Mouse (Mus musculus) urinary bladder, postnatal 36 days (tissue): Measurements from ENCODE around the gene Ybey.

Experiments
- DNase-seq, 2 experiments: peaks; one replicate each; pipeline ENCODE4 v3.0.0; 2022; ENCODE audit warnings: low spot score in 2 of 2, mixed read lengths in 1 of 2

Ybey gene

DNA sequence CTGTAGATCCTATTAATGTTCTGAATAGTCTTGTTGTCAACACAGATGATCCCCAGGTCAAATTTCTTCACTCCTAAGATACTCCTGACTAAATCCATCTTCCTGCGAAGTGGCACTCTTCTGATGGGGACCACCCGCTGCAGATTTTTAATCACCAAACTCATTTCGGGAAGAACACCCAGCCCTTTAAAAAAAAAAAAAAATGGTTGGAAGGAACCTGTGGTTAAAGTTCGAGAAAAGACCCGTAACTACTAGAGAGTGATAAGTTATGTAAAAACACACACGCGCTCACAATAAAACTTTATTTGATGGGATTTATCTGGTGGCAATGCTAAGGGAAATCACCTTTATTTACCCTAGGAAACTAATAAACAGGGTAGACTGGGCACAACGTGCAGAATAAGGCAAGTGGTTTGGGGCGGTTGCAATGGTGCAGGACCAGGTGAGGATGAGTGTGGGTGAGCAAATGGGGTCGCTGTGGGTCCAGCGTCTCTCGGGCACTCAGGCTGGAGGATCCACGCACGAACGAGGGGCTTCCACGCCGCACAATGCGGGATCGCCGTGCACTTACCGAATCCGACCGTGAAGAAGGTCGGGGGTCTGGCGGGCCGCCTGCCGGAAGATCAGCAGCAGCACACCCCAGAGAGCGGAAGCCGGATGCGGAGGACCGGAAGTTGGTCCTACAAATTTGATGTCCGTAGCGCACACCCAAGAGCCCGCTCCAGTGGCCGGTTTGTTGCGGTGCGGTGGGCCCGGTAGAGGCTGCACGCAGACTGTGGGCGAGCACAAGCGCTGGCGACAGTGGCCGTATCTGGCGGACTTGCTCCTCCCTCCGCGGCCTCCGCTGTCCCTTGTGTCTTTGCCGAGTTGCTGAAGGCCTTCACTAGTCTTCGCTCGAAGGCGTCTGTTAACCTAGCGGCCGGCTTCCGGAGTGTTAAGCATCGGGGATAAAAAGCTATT, at the start of gene Ybey, which contains the start of gene Mcm3ap:
Gene Ybey, minus strand, starts transcription at position 912 of the 960 bp plus-strand sequence.
Gene Mcm3ap, plus strand, starts transcription at position 725 of the 960 bp plus-strand sequence.
- peak; percentile 82 to 85 for DNase-seq

DNA sequence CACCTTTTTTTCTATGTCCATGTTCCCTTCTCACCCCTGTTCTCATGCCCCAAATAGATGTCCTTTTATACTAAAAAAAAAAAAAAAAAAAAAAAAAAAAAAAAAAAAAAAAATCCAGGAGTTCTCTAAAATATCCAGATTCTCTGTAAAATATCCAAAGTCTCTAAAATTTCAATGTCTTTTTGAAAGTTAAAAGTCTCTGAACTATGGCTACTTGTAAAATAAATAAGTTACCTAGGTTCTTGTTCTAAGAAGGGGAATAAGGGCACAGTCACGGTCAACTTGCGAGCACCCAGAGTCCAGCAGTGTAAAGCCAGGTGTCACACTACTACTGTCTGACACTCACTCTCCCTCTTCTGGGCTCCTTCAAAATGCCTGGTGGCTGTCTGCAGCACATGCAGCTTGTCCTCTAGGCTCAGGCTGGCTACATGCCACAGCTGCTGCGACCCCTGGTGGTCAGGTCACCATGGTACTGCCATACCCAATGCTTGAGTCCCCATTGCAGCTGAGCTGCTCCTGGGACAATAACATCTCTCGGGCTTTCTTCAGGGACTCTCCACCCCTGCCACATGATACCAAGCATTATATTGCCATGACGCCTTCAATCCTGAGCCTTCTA, 44.2 kb upstream of the Ybey start:
- peak; percentile 49 to 67 for DNase-seq

DNA sequence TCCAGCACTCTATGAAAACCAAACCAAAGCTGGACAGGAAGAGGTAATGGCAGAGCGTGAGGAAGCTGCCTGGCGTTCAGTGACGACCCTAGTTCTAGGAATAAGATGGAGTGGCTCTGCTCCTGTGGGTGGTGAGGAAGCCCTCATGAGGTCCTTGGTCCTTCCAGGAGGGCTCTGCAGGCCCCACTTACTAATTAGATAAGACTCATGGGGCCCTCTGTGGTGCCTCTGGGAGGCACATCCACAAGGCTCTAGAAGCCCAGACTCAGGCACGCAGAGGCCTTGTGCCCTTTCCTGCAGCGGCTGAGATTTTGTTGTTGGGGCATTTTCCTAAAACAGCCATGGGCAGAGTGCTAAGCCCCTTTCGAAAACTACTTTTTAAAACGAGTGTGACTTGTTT, 37.0 kb upstream of the Ybey start:
- DNase-seq = no peak

DNA sequence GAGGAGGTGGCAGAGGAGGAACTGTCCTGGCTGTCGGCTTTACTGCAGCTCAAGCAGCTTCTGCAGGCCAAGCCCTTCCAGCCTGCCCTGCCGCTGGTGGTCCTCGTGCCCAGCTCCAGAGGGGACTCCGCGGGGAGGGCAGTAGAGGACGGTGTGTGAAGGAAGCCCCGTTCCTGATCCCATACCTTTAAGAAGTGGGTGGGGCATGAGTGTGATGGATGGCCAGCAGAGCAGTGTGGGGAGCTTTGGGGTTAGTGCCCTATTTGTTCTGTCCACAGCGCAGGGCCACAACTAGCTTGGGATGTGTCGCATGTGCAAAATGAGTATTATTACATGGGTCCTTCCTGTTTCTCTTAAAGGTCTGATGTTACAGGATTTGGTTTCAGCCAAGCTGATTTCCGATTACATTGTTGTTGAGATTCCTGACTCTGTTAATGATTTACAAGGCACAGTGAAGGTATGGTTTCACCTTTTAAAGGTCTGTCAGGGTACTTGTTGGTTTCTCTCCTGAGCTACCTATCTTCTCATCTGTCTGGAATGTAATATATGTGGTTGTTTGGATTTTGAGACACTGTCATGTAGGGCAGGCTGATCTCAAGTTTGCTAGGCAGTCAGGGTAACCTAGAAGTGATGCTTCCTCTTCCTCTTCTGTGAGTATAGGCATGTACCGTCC, 35.5 kb upstream of the Ybey start:
- DNase-seq = no peak

DNA sequence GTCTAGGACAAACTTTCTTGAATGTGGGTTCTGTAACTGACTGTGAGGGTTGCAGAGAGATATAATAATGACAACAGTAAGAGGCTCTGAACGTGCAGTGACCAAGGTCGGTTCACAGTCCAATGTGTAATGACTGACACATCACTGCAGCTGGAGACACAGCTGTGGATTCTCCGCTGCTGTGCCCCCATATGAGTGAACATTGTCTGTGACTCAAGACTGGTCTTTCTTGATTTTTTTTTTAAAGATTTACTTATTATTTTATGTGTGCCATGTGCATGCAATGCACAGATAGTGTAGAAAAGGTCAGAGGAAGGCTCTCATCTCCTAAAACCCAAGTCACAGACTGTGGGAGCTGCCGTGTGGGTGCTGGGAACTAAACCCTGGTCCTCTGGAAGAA, 28.6 kb upstream of the Ybey start:
- no peak for DNase-seq

DNA sequence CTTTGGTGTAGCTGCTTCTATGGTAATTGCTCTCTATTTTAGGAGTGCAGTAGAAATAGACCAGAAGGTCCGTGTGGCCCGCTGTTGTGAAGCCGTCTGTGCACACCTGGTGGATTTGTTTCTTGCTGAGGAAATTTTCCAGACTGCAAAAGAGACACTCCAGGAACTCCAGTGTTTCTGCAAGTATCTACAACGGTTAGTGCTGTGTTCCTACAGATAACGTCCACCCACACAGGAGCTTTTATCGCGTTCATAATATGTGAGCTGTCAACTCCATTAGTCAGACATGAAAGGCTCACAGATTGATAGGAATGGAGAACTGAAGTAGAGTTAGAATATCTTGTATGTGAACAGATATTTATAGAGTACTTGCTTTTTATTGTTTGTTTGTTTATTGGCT, 27.5 kb upstream of the Ybey start:
- DNase-seq = no peak

DNA sequence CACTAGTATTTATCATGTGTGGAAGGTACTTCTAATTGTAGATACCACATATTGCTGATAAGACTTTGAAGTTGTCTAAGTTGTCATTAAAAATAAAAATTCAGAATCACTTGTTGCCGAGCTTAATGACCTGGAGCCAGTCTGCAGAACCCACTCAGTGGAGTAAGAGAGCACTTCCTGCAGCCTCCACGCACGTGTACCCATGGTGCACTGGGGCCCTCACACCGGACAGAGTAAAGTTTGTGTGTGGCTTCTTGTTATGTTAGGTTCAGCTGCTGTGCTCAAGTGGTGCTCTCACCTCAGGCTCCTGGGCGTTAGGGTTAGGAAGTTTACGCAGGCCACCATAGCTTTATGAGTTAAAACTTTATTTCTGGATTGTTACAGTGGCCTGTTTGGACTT, 26.6 kb upstream of the Ybey start:
- DNase-seq = no peak

DNA sequence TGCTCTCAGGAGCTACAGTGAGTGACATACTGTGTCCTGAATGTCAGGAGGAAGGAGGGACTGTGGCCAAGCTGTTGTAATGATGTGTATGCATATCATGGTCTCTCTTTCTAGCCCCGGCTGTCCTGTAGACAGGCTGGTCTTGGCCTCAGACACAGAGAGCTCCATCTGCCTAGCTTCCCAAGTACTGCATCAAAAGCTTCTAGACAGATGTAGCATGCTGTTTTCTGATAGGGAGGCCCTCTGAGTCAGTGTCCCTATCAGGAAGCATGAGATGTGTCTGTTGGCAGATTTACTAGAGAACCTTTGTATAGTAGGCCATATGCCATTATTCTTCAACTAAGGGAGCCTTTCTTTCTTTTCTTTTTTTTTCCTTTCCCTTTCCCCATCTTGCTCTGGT, 24.6 kb upstream of the Ybey start:
- DNase-seq = no peak

DNA sequence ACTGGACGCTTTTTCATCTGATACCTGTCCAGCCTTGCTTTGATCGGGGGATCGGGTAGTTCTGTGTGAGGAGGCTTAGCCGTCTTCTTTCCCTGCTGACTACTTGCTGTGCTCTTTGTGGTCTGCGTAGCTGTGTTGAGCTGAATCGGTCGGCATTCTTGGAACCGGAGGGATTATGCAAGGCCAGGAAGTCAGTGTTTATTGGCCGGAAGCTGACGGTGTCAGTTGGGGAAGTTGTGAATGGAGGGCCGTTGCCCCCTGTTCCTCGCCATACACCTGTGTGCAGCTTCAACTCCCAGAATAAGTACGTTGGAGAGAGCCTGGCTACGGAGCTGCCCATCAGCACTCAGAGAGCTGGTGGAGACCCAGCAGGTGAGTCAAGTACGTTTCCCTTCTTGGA, 20.3 kb upstream of the Ybey start:
- DNase-seq = no peak

DNA sequence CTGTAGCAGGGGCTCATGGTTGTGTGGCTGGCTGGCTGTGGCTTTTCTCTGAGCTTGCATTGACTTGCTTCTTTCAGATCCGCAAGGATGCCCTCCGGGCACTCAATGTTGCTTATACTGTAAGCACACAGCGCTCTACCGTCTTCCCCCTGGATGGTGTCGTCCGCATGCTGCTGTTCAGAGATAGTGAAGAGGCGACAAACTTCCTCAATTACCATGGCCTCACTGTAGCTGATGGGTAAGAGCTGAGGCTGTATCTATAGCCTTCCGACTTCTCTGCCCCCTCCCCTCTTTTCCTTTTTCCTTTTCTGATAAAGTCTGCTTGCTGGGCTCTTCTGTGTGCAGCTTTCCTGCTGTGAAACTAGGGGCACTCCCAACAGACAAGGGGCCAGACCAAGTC, 19.4 kb upstream of the Ybey start:
- no peak for DNase-seq

DNA sequence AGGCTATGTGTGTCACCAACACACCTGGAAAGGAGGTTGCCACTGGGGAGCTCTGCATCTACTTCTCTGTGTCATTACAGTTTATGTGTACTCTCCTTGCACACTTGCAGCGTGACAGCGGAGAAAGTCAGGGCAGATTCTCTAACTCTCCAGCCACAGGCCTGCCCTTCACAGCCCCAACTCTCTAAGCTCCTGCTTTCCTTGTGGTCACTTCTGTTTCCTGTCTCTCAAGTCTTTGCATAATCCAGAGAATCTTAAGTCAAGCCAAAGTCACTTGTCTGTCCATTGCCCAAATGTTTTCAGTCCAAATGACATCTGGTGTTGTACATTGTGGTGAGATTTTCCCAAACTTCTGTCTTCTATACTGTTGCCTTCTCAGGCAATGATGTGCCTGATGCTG, 17.4 kb upstream of the Ybey start:
- DNase-seq = no peak

DNA sequence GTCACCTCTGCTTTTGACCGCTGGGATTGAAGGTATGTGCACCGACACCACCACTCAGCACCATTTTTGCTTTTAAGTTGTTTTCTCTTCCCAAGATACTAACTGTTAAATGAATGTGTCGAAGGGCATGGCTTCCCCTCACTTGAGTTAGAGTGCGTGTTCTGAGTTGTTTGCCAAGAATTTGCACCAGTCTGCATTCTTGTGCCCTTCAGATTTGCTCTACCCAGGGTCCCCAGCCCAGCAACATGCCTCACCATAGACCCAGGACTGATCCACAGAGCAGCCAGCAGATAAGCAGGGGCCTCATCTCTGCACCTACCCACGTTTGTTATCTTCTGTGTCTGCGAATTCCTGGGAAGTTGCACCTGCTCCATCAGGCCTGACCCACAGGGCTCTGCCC, 12.6 kb upstream of the Ybey start:
- no peak for DNase-seq

DNA sequence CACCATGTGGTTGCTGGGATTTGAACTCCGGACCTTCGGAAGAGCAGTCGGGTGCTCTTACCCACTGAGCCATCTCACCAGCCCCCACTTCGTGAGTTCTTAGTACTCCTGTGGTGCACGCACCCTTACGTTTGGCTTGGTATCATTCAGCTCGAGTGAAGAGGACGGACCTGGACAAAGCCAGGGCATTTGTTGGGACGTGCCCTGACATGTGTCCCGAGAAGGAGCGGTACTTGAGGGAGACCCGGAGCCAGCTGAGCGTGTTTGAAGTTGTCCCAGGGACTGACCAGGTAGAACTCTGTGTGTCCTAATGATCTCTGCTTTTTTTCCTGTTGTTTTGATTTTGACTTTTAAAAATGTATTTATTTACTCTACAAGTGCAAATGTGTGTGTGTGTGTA, 11.9 kb upstream of the Ybey start:
- peak; percentile 13 to 60 for DNase-seq

DNA sequence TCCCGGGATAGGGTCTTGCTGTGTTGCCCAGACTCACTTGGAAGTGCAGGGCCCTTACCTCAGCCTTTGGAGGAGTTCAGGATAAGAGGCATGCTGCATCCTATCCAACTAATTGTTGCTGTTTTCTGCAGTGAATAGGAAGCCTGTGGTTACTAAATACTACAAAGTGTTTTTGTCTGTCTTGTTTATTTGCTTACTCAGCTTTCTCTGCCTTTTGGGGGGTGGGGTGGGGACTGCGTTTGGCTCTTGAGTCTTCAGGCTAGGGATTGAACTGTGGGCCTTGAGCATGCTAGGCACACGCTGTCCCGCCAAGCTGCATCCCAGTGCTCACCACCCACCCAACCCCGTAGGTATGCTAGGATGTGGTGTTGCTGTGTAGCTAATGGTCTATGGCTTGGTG, 4.8 kb upstream of the Ybey start:
- DNase-seq = no peak

DNA sequence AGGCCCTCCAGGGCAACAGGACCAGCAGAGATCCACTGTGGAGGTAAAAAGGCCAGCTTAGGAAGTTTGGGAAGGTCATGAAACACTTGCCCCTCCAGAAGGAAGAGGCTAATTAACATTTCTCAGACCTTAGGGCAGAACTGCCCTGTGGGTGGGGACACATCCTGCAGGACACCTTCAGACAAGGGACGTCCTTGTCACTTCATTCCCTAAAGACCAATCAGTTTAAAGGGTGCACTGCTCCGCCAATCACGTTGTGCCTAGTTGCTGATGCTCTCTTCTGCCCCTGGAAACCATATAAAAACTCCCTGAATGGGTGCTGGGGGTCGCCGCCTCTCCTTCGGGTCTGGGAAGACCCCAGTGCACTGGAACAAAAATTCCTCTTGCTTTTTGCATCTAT, 6.2 kb downstream of the Ybey start:
- no peak for DNase-seq

DNA sequence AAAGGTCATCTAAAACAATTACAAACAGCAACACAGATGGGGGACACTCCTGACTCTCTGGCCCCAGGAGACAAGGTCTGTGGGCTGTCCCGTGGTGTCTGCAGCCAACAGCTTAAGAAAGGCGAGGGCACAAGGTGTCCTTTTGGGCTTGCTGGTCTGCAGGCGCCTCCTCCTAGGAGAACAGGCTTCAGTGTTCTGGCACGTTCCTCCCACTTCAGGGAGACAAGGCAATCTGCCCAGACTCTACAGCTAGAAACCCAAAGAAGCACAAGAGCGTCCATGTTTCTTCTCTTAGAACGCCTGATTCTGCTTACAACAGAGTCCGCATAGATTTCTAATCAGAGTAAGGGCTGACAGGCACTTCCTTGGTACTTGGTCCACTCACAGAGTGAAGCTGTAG, 6.6 kb downstream of the Ybey start:
- DNase-seq = no peak

DNA sequence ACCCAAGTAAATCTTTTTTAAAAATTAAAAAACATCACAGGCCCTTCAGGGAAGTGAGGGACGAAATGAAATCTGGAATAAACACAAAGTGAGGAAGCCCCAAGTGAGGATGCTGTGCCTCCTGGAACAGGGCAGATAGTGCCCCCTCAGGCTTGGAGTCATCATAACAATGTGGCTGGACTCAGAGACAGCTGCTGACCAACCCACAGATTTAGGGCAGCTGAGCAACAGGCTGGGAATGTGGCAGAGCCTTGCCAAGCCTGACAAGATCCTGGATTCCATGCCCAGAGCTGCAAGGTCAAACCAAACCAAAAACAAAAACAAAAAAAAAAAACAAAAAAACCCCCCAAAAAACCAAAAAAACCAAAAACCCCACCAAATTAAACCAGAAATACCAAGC, 7.7 kb downstream of the Ybey start:
- no peak for DNase-seq

DNA sequence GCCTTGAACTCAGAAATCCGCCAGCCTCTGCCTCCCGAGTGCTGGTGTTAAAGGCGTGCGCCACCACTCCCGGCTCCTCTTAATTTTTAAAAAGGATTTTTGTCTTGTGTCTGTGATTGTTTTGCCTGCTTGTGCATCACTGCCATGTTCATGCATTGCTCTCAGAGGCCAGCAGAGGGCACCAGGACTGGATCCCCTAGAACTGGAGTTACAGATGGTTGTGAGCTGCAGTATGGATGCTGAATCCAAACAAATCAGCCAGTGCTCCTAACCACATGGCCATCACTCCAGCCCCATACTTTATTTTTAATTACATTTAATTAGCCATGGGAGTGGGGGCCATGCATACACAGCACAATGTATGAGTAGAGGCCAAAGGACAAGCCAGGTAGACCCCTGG, 13.6 kb downstream of the Ybey start:
- peak; percentile 31 to 47 for DNase-seq

DNA sequence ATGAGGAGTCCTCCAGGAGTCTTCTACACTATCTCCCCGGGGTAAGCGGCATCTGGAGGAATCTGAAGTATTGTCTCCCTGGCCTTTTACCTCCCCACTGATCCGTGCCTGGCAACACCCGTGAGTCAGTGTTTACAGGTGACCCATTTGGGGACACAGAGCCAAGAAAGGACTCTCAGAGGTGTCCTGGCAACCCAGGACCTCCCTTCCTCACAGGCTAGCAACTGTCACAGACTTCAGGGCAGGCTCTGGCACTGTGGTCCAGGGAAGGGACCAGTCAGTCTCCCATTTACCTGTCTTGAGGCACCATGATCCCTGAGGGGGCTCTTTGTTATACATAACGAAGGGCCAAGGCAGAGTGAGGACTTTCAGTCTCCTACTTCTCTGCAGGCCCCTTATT, 20.1 kb downstream of the Ybey start, which contains the start of gene 2610028H24Rik:
Gene 2610028H24Rik, plus strand, starts transcription at position 231 of the 400 bp plus-strand sequence.
- DNase-seq = no peak

DNA sequence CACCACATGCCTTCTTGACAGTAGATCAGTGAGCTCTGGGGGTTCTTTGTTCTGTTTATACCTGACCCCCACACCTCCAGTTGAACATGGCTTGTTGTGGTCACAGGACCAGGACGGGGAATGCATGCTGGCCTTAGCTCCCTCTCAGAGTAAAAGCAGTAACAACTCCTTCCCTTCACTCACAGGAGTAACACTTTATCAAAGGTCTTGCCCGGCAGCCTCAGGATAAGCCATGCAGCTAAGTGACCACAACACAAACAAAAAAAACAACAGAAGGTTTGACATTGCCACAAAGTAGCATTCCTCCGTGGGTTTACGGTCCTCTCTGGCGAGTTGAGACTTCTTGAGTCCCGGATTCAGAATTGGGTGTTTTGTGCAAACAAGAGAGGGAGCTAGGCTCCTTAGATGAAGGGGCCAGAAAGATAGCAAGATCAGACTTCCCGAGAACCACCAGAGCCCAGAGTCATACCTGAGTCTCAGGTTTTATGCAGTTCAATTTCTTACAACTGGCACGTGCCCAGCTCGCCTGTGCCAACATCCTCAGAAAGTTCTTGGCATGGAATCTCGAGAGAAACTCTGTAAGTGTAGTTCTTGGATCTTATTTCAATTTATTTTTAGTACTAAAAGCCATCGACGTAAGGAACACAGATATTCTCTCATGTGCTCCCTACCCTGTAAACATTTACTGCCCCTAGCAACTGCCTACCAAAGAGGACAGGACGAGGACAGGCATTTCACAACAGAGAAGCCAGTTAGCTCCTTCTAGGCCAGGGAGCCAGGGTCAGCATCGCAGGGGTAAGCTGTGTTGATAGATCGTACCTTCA, 21.3 kb downstream of the Ybey start:
- DNase-seq = no peak

DNA sequence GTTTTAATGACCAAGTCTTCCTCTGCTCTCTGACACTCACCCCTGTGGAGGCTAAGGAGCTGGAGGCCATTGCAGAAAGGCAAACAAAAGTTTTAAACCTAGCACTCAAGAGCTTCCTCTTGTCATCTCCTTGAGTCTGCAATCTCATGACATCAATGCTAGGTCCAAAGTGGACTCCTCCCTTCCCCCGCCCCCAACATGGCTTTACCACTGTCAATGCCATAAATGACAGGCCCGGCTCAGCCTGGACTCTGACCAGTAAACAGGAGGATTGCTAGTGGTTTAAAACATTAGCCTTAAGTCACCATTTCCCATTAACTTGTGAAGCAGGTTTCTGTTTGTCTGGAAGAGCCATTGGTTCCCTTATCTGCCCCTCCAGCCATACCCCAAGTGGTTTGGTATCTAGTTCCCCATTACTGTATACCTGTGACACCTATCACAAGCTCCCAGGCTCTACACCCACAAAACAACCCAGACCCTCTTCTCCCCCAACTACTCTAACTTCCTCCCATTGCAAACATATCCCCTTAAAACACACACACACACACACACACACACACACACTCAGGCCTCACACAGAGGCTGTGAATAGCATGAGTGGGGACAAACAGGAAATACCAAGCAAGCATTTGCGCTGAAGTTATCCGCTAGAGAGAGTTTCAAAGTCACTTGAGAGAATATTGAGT, 22.8 kb downstream of the Ybey start:
- DNase-seq = no peak
